Mouse (Mus musculus) c-Kit-positive CD71-negative TER-119-negative erythroid progenitor cells, embryonic 14.5 days (primary cell): ENCODE data around the gene Trp53tg5.

ENCODE experiments used
- DNase-seq: peaks from one replicate; pipeline ENCODE4 v3.0.0-alpha.2; 2013; ENCODE audit warnings: low read depth

Gene Trp53tg5

DNA sequence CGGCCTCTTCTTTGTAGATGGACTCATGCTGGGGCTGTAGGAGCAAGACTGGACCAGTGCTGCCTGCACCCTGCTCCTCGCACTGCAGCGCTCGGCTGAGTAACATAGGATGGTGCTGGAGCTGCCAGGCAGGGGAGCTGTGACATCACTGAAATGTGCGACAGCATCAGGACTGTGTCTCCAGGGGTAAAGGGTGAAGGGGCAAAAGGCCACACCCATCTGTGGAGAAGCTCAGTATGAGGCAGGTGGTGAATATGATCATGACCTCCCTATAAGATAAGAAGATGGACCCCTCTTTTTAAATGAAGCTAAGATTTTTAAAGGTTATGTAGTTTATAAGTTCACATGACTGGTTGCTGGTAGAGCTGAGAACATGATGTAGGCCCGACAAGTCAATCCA is at the start of gene Trp53tg5:
Trp53tg5 (minus strand) TSS at position 101 of the 400 bp plus-strand sequence.
- no peak for DNase-seq

DNA sequence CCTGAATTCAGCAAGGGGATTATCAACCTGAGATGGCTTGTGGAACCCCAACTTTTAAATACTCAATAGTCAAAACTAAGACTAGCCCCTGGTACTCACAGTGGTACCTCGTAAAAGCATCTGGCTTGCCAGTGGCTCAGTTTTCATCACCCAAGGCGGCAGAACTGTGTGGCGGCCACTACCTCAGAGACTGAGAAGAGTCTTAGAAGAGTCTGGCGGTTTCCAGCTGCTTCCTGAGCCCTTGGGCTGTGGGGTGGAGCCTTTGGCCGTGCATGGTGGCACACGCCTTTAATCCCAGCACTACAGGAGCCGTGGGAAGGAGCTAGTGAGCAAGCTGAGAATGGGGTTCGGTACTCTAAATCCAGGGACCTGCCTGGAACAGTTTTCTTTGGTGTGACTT is 48.8 kb upstream of the Trp53tg5 start:
- DNase-seq: peak; percentile 37

DNA sequence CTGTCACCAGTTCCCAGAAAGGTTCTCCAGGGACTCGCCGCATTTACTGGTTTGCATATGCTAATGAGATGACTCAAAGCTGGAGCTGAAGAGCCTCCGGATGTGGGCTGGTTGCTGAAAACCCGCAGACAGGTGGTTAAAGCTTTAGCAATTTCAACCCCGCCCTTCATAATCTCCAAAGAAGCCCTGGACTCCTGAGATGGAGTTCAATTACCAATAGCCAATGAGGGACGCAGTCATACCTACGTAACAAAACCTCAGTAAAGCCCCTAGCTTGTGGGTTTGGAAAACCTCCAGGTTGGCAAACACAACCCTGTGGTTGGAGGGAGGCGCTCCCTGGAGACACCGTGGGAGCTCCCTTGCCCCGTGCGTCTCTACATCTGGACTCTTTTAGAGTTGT is 48.3 kb upstream of the Trp53tg5 start:
- DNase-seq: peak; percentile 76

GRCm38 (mm10) chr2:164520782-164521181 is 47.3 kb upstream of the Trp53tg5 start:
- DNase-seq: no peak

DNA sequence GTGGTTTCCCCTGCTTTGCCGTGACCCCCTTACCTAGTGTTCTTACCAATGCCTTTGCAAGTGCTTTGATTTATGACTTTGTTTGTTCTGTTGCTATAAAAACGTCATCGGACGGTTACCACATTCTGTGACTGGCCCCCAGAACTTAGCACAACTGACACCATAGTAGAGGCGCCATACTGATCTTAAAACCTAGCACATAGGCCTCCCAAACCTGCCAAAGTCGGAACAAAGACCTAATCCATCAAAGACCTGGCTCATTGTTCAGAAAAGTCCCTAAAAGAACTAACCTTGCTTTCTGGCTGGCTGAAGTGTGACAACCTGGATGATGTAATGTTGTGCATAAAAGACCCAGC is 45.6 kb upstream of the Trp53tg5 start:
- no peak for DNase-seq

DNA sequence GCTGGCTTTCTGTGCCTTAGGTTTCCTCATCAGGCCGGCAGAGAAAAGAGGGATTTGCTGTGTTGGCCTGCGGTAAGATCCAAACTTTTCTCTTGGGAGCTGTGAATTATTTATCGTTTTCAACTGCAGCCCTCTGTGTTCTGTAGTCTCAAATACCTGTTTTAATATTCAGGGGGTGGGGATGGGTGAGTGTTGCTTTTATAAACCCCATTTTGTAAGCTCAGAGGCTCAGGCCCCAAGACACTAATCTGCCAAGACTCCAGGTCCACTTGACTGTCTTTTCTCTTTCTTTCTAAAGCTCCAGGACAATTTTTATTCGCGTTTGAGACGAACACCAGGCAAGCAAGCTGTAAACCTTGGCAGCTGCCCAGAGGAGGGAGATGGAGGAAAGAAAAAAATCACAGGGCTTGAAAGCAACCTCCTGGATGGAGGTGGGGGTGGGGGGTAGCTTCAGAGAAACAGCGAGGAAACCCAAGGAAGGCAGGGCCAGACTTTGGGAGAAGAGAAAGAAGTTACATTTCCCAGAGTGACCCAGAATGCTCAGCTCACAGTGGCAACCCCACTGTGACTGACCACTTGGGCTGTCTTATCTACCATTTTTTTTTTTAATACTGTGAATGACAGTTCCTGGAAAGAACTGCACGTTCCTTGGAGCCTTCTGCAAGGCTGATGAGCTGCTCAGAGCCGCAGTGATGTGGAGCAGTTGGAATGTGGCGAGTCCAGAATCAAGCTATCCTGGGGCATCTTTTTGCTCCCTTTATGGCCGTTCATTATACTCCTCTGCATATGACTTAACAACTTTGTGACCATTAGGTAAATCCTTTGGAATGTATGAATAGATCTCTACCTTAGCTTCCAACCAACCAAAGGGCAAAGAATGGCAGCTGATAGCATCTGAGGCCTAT is 45.0 kb upstream of the Trp53tg5 start:
- DNase-seq: no peak

- DNase-seq: no peak
Observed at GRCm38 (mm10) chr2:164517485-164518221, 44.1 kb upstream of the Trp53tg5 start.

DNA sequence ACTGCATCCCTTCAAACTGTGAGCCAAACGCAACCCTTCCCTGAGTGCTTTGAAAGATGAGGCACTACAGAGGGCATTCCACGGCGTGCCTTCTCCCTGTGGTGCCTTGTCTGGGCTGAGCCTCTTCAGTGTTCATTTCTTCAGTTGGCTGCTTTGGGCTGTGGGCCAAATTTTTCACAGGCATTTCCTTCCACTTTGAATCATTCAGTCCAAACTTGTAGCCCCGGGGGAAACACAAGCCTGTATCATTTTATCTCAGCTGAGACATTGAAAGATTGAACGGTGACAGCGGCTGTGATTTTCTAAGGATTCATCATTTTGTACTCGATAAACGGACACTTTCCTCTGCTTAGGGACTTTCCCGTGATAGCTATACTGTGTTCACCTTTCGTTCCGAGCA is 43.1 kb upstream of the Trp53tg5 start:
- DNase-seq: no peak

DNA sequence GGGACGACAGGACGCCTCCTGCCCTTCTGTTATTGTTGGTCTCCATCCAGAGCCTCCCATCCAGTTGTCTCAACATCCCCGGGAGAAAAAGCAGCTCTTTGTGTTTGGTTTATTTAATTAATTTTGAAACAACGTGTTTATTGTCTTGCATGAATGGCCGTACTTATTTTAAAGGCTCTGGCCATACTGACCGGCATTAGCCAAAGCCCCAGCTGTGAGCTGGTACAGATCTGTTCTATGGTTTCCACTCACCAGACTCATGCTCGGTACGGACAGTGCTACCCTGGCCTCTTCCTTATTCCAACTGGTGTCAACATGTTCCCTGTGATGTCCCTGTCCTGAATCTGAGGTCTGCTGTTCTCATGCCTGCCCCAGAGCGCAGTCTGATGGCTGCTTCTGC is 42.4 kb upstream of the Trp53tg5 start:
- DNase-seq: no peak

DNA sequence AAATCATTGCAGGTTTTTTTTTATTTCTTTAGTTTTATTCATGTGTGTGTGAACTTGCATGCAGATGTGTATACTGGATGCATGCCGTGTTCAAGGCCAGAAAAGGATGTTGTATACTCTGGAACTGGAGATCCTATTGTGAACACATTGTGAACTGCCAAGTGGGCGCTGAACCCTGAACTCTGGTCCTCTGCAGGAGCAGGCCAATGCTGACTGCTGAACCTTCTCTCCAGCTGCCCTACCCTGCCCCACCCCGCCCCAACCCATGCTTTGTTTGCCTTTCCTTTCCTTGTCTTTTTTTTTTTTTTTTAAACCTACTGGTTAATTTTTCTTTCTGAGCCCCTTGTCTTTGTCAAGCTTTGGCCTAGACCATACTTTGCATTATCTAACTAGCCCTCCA is 41.4 kb upstream of the Trp53tg5 start:
- no peak for DNase-seq

GRCm38 (mm10) chr2:164513389-164513788 is 39.9 kb upstream of the Trp53tg5 start:
- no peak for DNase-seq

- no peak for DNase-seq
Observed at GRCm38 (mm10) chr2:164512121-164512909, 38.8 kb upstream of the Trp53tg5 start.

DNA sequence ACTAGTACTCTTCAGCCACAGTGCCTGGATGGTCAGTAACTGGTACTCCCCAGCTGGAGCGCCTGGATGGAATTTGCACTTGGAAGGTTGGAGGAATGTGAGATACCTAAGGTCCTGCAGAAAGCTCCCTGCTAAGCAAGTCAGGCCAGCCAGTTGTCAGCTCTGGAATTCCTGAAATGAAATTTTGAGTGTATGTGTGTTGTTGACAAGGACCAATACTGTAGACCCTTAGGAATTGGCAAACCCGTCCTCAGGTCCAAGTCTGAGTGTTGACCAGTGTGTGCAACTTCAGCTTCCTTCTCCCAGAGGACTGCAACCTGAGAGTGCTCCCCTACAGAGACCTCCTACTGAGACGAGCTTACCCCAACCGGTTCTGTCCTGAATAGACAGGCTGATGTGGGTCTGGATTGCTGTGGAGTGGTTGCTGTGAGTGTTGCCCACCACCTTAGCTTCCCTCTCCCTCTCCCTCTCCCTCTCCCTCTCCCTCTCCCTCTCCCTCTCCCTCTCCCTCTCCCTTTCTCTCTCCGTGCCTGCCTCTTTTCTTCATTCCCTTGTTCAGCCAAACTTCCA is 37.2 kb upstream of the Trp53tg5 start:
- DNase-seq: no peak

- no peak for DNase-seq
Observed at GRCm38 (mm10) chr2:164507811-164508210, 34.3 kb upstream of the Trp53tg5 start.

DNA sequence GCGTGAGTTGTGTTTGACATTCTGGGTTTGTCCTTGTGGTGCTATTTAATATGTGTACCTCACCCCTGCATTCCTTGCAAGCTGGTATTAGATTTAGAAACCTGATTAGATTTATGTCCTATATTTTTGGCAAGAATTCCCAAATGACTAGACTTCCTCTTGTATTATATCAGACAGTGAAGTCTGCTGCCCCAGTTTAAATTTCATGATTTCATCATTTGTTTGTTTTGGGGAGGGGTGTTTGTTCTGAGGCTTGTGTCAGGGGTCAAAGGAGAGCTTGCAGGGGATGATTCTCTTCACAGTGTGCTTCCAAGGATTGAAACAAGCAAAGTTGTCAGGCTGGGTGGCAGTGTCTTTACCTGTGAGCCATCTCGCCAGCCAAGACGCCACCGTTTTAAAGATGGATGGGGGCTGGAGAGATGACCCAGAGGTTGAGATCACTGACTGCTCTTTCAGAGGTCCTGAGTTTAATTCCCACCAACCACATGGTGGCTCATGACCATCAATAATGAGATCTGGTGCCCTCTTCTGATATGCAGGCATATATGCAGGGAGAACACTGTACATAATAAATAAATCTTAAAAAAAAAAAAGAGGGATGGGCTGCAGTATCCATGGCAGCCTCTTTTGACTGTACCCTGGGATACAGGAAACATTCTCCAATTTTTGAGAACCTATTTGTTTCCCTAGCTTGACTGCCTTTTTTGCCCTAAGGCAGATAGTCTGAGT is 32.3 kb upstream of the Trp53tg5 start:
- DNase-seq: no peak

- no peak for DNase-seq
Observed at GRCm38 (mm10) chr2:164504919-164505318, 31.4 kb upstream of the Trp53tg5 start.

DNA sequence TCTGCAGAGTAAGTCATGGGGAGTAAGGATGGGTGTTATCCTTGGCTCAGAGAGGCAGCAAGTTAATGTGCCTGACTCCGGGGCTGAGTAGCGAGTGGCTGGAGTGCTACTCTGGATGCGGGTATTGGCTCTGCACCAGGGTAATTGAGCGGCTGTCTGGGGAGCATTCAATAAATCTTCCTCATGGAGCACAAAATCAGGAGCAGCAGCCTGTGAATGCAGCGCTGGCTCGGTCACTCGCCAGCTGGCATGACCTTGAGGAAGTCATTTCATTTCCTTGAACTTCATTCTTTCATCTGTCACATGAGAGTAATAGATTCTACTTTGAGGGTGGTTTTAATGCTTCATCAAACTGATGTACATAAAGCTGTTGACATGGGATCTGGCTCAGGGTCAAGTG is 27.0 kb upstream of the Trp53tg5 start:
- DNase-seq: no peak

DNA sequence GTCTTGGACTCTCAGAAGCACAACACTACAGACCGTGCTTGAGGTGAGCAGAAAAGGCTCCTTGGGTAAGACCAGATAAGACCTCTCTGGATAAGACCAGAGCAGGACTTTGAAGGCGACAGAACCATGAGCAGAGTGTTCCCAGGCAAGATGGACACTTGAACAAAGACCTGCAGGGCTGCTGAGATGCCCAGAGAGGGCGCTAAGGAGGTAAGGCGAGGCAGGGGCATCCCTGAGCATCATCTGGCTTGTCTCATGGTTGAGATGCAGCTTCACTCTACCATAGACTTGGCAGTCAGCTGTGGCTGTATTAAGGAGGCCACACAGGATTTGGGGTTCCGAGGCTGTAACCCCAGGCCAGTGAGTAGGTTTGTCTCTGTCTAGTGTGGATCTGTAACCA is 25.8 kb upstream of the Trp53tg5 start:
- DNase-seq: no peak

- no peak for DNase-seq
Observed at GRCm38 (mm10) chr2:164497691-164498268, 24.3 kb upstream of the Trp53tg5 start.

DNA sequence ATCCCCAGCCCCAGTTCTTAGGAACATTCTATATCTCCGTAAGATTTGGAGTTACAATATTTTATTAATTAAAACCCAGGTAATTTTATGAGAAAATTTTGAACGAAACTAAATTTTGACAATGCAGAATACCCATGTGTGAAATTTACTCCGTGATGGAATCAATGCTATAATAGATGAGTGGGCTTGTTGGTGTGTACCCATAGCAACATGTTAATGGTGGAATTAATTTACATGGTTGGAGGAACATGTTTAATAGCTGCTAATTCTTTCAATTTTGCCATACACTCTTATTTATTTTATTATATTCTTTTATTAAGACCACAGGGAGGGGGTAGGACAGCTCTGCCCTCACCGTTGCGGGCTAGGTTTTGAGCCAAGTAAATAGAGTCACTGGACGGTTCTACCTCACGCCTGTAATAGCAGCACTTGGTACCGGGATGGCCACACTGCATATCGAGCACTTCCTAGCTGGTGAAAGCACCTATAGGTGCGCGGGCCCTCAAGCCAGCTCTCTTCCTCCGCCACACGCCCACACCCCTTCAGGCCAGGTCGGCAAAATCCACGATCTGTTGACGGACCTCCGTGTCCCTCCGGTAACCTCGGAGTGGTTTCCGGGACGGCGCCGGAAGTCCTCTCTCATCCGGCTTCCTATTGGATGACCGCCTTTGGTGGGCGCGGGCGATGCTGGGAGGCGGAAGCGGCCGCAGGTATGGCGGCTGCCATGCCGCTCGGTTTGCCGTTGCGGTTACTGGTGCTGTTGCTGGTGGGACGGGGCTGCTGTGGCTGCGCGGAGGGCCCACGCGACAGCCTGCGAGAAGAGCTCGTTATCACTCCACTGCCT is 23.5 kb upstream of the Trp53tg5 start, which contains the start of gene Pigt:
Pigt (plus strand) TSS at position 674 of the 844 bp plus-strand sequence.
- peak; percentile 72 for DNase-seq
